Mouse (Mus musculus) embryonic facial prominence, embryonic 10.5 days (tissue): ENCODE measurements around the gene Lep. TPM values are rescaled to one million over a fixed set of nuclear protein-coding genes. Genes with fewer than 3 reads are reported as not detected.

Source experiments
- DNase-seq: peaks from one replicate; pipeline ENCODE4 v3.0.0-alpha.2; 2017; ENCODE audit warnings: low spot score
- H3K27ac ChIP-seq: fragments of 300-500 bp; sonication (generic); replicated peaks from 2 replicates; pipeline ENCODE4 v1.5.1; 2016; ENCODE audit warnings: mild to moderate bottlenecking
- H3K27me3 ChIP-seq: fragments of 300-500 bp; sonication (generic); replicated peaks from 2 replicates; pipeline ENCODE4 v1.6.1; 2016; ENCODE audit warnings: low read depth, mild to moderate bottlenecking; ENCODE audit not compliant: poor library complexity, severe bottlenecking
- H3K36me3 ChIP-seq: fragments of 300-500 bp; sonication (generic); replicated peaks from 2 replicates; pipeline ENCODE4 v1.6.1; 2016; ENCODE audit warnings: mild to moderate bottlenecking, moderate library complexity
- H3K4me1 ChIP-seq: fragments of 300-500 bp; sonication (generic); 2 replicates; pipeline ENCODE4 v1.6.1; 2016
- H3K4me3 ChIP-seq: fragments of 300-500 bp; sonication (generic); 2 replicates; pipeline ENCODE4 v1.5.1; 2016; ENCODE audit warnings: mild to moderate bottlenecking, moderate library complexity
- H3K9me3 ChIP-seq: fragments of 300-500 bp; sonication (generic); 2 replicates; pipeline ENCODE4 v1.6.1; 2016; ENCODE audit warnings: mild to moderate bottlenecking
- WGBS: fragments of 180-500 bp; shearing (Covaris S2); methylation state at CpG from one replicate; pipeline ENCODE4 v1.1.7; 2016; 5-methylcytosine and 5-hydroxymethylcytosine counted together
- polyA plus RNA-seq: library from polyadenylated mRNA; unstranded; fragments of >200 nt; fragmentation: Nextera tagmentation; extraction: Ambion mirVana; gene quantifications from 2 replicates; pipeline ENCODE4 v1.2.1, GENCODE M21; 2016

Lep gene
- not detected in 2 replicates for polyA plus RNA-seq

DNA sequence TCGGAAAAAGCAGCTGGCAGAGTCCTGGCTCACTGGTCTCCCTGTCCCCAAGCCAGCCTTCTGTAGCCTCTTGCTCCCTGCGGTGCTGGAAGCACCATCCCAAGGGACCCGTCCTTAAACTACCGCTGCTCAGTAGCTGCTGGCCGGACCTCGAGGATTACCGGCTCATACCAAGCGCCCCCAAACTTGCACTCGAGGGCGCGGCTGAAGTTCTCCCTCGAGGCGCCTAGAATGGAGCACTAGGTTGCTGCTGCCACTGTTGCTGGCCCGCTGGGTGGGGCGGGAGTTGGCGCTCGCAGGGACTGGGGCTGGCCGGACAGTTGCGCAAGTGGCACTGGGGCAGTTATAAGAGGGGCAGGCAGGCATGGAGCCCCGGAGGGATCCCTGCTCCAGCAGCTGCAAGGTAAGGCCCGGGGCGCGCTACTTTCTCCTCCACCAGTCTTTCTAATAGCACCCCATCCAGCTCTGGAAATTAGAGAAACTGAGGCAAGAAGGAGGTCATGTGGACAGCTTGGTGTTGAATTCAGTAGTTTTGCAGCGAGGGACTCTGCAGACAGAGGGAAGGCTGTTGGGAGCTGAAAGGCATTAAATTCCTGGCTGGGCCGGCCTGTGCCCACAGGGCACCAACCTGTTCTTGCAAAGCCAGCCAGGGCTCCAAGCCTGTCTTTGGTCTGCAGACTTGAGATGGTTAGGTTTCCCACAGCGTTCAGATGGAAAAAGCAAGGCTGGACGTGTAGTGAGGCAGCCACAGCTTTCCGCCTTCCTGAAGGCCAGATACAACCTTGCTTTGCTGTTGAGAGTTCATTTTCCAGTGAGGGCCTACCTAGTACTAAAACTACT, at the start of gene Lep:
Gene Lep (plus strand): TSS at position 375 of the 840 bp plus-strand sequence.
- H3K27me3 ChIP-seq, result 0 out of 2 replicates have a peak, but pooled peaks cover 5% of the 10 kb centered on the region
- H3K4me3 ChIP-seq, result no peak within 1 kb of the TSS
- no peaks in the 10 kb centered on the region for H3K4me1 ChIP-seq
- no peaks in the 10 kb centered on the region for H3K36me3 ChIP-seq
- H3K27ac ChIP-seq, result no peak within 1 kb of the TSS
- no peak for DNase-seq
- 73% methylated on average over 28 of the region's 28 CpGs for WGBS
- H3K9me3 ChIP-seq, result no peaks in the 10 kb centered on the region

DNA sequence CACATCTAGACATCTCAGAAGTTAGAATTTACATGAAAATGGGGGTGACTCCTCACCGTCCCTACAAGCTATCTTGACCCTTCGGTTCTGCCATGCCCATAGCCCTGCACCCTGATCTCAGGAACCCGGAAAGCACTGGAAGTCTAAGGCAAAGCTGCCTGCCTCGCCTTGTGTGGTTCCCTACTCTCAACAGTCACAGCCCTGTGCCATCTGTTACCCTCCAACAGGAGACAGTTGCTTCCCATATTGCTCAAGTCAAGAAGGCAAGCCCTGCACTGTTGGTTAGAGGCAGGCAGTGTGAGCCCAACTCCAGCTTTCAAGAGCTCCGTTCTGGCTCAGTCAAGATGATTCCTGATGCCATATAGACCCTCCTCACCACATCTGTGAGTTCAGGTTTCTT, 48.4 kb upstream of the Lep start:
- H3K9me3 ChIP-seq, result no peaks in the 10 kb centered on the region
- peaks cover 12% of the 10 kb centered on the region for H3K27me3 ChIP-seq
- no peak overlapping the region for H3K4me3 ChIP-seq
- 85% methylated on average over 5 of the region's 5 CpGs for WGBS
- no peaks in the 10 kb centered on the region for H3K36me3 ChIP-seq
- H3K27ac ChIP-seq, result no peak overlapping the region
- H3K4me1 ChIP-seq, result peaks cover 2% of the 10 kb centered on the region
- no peak for DNase-seq

DNA sequence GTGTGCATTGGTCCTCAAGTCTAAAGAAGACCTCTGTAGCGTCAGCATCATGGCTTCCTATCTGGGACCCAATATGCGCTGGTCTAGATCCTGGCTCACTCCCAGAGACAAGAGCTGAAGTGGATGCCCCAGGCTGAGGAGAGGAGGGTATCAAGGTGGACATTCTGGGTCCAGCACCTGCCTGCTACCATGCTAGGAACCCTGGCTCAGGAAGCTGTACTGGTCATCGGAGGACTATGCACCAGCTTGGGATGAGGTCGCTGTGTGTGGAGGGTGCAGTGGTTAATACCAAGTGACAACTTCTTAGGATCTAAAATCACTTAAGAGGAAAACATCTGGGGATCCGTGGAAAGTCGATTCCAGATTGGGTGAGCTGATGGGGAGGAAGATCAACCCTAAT, 46.8 kb upstream of the Lep start:
- H3K27me3 ChIP-seq, result peaks cover 28% of the 10 kb centered on the region
- DNase-seq, result no peak
- H3K27ac ChIP-seq, result no peak overlapping the region
- H3K4me3 ChIP-seq, result no peak overlapping the region
- H3K9me3 ChIP-seq, result no peaks in the 10 kb centered on the region
- 92% methylated on average over 6 of the region's 6 CpGs for WGBS
- peaks cover 13% of the 10 kb centered on the region for H3K4me1 ChIP-seq
- no peaks in the 10 kb centered on the region for H3K36me3 ChIP-seq

DNA sequence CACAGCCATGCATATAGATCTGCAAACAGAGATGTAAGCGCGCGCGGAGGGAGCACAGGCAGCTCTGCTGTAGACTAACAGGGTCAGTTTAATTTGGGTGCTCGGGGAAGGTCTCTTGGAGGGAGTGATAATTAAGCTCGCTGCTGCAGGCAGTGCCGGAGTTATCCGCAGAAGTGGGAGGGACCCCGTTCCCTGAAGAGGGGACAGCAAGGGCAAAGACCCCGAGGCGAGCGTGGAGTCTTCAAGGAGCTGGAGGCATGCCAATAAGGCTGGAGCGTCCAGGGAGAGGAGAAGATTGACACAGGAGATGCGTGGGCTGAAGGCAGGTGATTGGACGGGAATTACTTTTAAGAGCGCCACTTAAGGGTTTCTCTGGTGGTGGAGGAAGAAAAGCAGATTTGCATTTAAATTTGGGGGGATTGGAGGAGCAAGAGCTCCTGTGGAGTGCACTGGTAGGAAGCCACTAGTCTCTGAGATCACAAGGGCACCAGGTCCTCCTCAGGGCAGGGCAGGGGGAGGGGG, 43.1 kb upstream of the Lep start:
- 1% methylated on average over 16 of the region's 16 CpGs for WGBS
- Histone ChIP-seq H3K9me3 (no peaks in the 10 kb centered on the region), H3K4me3 (peak overlapping the region; percentile 38), H3K4me1 (peaks cover 13% of the 10 kb centered on the region), H3K27me3 (peaks cover 57% of the 10 kb centered on the region), H3K27ac (no peak overlapping the region), H3K36me3 (no peaks in the 10 kb centered on the region)
- peak; percentile 42 for DNase-seq

DNA sequence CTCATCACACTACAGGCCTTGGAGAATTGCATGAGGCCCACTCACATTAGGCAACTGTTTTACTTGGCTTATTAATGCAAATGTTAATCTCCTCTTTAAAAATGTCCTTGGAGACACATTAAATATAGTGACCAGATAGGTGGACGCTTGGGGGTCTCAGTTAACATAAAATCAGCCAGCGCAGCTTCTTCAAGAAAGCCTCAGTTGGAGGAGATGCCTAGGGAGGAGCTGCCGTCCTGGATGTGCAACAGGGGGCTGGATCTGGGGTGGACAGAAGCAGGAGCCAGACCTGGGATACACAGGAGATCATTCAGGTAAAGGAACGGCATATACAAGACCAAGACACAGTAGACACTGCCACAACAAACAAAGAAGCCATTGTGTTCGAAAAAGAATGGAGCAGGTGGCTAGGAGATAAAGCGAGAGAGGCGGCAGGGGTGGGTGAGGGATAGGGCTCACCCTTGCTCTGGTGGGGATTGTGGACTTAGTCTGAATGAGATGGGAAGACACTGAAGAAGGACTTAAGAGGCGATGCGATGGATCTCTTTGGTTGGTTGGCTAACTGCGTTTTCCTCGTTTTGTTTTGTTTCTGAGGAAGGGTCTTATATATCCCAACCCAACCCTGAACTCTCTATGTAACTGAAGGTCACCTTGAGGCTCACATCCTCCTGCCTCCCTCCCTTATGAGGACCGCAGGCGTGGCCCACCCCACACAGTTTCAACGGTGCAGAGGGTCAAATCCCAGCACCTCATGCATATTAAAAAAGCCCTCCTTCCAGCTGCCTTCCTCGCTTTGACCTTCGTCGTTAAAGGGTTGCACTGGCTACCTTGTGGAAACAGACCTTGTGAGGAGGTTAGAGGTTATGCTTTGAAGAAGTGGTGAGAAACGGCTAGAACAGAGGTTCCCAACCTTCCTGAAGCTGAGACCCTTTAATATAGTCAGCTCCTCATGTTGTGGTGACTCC, 40.0 kb upstream of the Lep start:
- Histone ChIP-seq H3K9me3 (no peaks in the 10 kb centered on the region), H3K27ac (no peak overlapping the region), H3K4me1 (peaks cover 21% of the 10 kb centered on the region), H3K36me3 (no peaks in the 10 kb centered on the region), H3K27me3 (peaks cover 82% of the 10 kb centered on the region), H3K4me3 (no peak overlapping the region)
- DNase-seq, result no peak
- 69% methylated on average over 18 of the region's 18 CpGs for WGBS

DNA sequence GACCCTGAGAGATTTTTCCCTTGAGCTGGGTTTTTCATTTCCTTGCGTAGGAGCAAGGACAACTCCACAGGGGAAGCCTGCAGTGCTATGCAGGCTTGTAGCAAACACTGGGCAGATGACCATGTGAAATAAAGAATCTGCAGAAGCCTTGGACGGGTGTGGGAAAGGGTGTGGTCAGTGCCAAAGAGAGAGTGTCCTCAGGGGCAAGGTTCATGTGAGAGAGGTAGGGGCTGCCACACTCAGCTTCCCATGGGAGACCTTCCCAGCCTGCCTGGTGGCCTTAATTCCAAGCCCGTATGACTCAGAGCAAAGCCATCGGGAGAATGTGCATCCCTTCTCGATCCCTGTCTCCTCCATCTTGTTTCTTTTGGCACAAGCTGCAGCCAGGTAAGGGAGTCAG, 39.1 kb upstream of the Lep start:
- Histone ChIP-seq H3K36me3 (no peaks in the 10 kb centered on the region), H3K4me3 (no peak overlapping the region), H3K27ac (no peak overlapping the region), H3K4me1 (peaks cover 25% of the 10 kb centered on the region), H3K27me3 (peaks cover 86% of the 10 kb centered on the region), H3K9me3 (no peaks in the 10 kb centered on the region)
- 79% methylated on average over 5 of the region's 5 CpGs for WGBS
- DNase-seq, result no peak

DNA sequence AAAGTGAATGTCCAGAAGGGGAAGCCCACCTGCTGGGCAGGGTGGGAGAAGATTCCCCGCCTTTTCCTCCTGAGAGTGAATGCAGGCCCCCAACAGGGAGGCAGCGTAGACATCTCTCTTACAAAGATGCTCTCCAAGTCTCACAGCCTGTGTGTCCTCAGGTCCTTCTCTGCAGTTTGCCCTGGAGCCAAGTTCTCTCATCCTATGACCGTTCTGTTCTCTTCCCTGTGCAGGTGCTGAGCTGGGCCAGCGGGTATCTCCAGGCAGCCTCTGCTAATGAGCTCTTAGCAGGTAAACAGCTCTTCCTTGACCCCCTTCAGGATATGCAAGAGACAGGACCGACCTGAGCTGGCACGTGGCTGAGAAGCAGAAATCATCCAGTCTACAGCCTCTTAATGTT, 38.5 kb upstream of the Lep start:
- H3K36me3 ChIP-seq, result no peaks in the 10 kb centered on the region
- no peak for DNase-seq
- H3K9me3 ChIP-seq, result no peaks in the 10 kb centered on the region
- peaks cover 83% of the 10 kb centered on the region for H3K27me3 ChIP-seq
- no peak overlapping the region for H3K4me3 ChIP-seq
- H3K27ac ChIP-seq, result no peak overlapping the region
- WGBS, result 45% methylated on average over 6 of the region's 6 CpGs
- H3K4me1 ChIP-seq, result peaks cover 29% of the 10 kb centered on the region

DNA sequence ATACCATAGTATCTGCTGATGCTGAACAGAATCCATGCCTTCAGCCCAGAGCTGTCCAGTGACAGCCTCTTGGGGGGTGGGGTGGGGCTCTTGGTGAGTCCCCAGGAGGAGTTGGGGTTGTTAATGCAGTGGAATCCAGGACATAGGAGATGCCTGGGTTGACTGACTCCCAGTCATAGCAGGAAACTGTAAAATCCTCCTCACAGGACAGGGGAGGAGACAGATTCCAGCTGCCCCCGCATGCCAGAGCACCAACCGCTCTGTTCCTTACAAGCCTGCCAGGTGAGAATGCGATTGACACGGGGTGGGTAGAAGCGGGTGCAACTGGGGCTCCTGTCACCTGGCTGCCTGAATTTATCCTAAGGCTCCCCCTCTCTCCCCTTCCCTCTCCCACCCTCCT, 37.9 kb upstream of the Lep start:
- no peak overlapping the region for H3K4me3 ChIP-seq
- no peaks in the 10 kb centered on the region for H3K36me3 ChIP-seq
- no peak overlapping the region for H3K27ac ChIP-seq
- H3K9me3 ChIP-seq, result no peaks in the 10 kb centered on the region
- 74% methylated on average over 5 of the region's 5 CpGs for WGBS
- H3K27me3 ChIP-seq, result peaks cover 77% of the 10 kb centered on the region
- H3K4me1 ChIP-seq, result peaks cover 25% of the 10 kb centered on the region
- DNase-seq, result no peak

DNA sequence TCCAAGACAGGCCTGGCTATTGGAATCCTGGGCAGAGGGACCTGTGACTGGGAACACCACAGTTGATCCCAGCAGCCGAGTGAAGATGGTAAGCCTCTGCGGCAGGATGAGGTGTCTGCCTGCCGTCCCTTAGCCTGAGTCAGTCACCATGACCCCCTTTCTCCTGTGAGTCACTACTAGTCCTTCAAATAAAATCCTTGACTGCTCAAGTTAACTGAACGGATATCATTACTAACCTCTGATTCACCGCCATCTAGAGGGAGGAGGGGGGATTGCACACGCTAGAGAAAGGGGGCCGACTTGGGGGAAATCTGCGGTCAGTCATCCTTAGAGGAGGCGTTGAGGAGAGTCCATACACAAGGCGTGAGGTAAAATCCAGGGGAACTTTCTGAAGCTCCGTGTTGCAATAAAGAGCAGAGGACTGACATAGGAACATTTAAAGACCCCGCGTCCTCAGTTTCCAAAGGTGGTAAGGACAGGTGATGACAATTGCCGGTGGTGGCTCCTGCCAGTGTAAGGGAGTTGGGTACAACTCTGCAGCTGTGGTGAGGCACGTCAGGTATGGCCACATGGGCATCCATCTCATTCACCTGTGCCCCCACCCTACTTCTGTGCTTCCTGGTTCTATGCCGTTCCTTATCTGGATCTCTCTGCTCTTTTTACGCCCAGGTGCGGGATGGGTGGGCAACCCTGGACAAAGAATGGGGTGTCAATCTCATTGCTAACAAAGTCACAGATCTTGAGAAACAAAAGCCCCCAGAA, 36.6 kb upstream of the Lep start:
- 38% methylated on average over 18 of the region's 18 CpGs for WGBS
- peaks cover 18% of the 10 kb centered on the region for H3K4me1 ChIP-seq
- no peaks in the 10 kb centered on the region for H3K9me3 ChIP-seq
- H3K36me3 ChIP-seq, result no peaks in the 10 kb centered on the region
- peak; percentile 78 for DNase-seq
- H3K27me3 ChIP-seq, result peaks cover 64% of the 10 kb centered on the region
- H3K4me3 ChIP-seq, result peak overlapping the region; percentile 36
- no peak overlapping the region; the same call in 1 of the 2 replicates for H3K27ac ChIP-seq

DNA sequence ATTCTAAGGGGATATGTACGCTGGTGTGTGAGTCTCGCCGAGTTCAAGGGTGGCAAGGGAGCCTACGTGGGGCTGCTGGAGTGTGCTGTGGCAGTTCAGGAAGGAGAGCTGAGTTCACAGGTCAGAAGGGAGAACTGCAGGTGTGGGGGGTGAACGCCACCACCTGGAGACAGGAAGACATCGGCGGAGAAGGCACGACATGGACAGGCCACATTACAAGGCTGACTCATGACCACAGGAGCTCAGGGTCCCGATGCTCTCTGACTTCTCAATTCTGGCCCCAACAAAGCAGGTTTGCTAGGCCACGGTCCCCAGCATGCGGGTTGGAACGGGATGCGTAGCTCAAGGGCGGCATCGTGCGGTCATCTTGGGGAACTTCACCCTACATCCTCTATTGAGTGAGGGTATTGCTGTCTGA, 36.0 kb upstream of the Lep start:
- H3K4me1 ChIP-seq, result peaks cover 18% of the 10 kb centered on the region
- no peaks in the 10 kb centered on the region for H3K9me3 ChIP-seq
- peaks cover 58% of the 10 kb centered on the region for H3K27me3 ChIP-seq
- 8% methylated on average over 16 of the region's 16 CpGs for WGBS
- no peak overlapping the region; the same call in 1 of the 2 replicates for H3K27ac ChIP-seq
- peak; percentile 88 for DNase-seq
- no peaks in the 10 kb centered on the region for H3K36me3 ChIP-seq
- H3K4me3 ChIP-seq, result peak overlapping the region; percentile 36

DNA sequence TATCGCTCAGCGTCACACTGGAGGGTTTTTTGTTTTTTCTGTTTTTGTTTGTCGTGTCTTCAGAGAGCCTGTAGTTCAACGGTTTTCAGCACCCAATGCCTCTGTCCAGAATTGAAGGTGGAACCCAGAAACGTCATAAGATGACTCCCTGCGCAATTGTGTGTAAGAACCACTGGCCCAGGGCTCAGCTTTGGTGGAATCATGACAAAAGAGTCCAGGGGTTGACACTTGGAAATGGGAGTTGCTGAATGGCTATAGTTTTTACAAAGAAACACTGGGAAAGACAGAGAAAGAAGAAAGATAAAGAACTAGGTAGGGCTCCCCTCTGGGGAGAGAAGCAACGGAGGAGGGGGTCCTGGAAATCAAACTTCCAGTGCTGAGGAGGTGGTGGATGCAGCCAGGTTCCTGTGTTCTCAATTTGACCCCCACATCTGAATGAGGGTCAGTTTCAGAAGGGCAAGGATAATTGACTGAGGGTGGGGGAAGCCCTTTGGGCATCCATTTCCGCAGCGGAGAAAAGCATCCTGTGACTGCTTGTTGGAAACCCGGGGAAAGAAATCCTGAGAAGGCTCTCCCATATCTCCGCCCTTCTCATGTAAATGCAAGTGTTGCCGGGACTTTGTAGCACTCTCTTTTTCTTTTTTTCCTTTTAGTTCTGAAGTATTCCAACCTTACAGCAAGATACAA, 34.1 kb upstream of the Lep start:
- 30% methylated on average over 12 of the region's 12 CpGs for WGBS
- H3K4me3 ChIP-seq, result no peak overlapping the region
- H3K27me3 ChIP-seq, result peaks cover 47% of the 10 kb centered on the region
- no peak for DNase-seq
- H3K4me1 ChIP-seq, result peaks cover 18% of the 10 kb centered on the region
- H3K27ac ChIP-seq, result no peak overlapping the region
- no peaks in the 10 kb centered on the region for H3K36me3 ChIP-seq
- H3K9me3 ChIP-seq, result no peaks in the 10 kb centered on the region
